Mouse (Mus musculus): Measurements from ENCODE around the gene Mrc2. TPM values are rescaled to one million over a fixed set of nuclear protein-coding genes. Genes with fewer than 3 reads are reported as not detected.

The Mrc2 gene
- polyA plus RNA-seq, 1 experiment from 2014 or later: 0.98 TPM

Other genes with a start within 250 kb of the Mrc2 start
- gene Efcab3, start 229.1 kb upstream of the Mrc2 start, polyA plus RNA-seq (2015; fragmentation: Nextera tagmentation; extraction: Ambion mirVana): 0.17 and 0.19 TPM in 2 replicates
- 23.7 and 28.4 TPM in 2 replicates for gene Mettl2, start 166.2 kb upstream of the Mrc2 start, polyA plus RNA-seq (2015; fragmentation: Nextera tagmentation; extraction: Ambion mirVana)
- not detected in 2 replicates for gene Gm10842, start 145.8 kb upstream of the Mrc2 start, polyA plus RNA-seq (2015; fragmentation: Nextera tagmentation; extraction: Ambion mirVana)
- 8.0 and 8.3 TPM in 2 replicates for gene Tlk2, start 113.8 kb upstream of the Mrc2 start, polyA plus RNA-seq (2015; fragmentation: Nextera tagmentation; extraction: Ambion mirVana)
- not detected in 2 replicates for gene March10, start 164.1 kb downstream of the Mrc2 start, polyA plus RNA-seq (2015; fragmentation: Nextera tagmentation; extraction: Ambion mirVana)

Measured in liver, embryonic 13.5 days (tissue).